Mouse (Mus musculus): Measurements from ENCODE around the gene Shank1. TPM values are rescaled to one million over a fixed set of nuclear protein-coding genes. Genes with fewer than 3 reads are reported as not detected.

The Shank1 gene
- polyA plus RNA-seq, 1 experiment from 2014 or later, result 0.69 TPM

GRCm38 (mm10) chr7:44360792-44361301 lies 50.8 kb downstream of the Shank1 start:
- Histone ChIP-seq H3K9me3 (ENCODE audit: control insufficient read depth, low read length) (no peaks in the 10 kb centered on the region), H3K36me3 (ENCODE audit: control insufficient read depth, insufficient read depth, low read length) (no peaks in the 10 kb centered on the region), H3K4me1 (replicated peaks; ENCODE audit: control insufficient read depth, insufficient read depth, low read length) (peaks cover 15% of the 10 kb centered on the region), H3K27me3 (replicated peaks; ENCODE audit: control insufficient read depth, insufficient read depth, low read length) (peaks cover 60% of the 10 kb centered on the region), H3K4me3 (ENCODE audit: low read depth, low read length) (peak overlapping the region; percentile 56), H3K9ac (ENCODE audit: low read depth, low read length) (no peak overlapping the region), H3K4me2 (peak overlapping the region; percentile 97), H3K27ac (ENCODE audit: low read depth, low read length) (no peak overlapping the region)
- ATAC-seq (replicated peaks; ENCODE audit: low FRiP score) (no peak), DNase-seq (ENCODE audit: low spot score) (no peak)
- 16% methylated on average over 21 of the region's 21 CpGs for WGBS

DNA sequence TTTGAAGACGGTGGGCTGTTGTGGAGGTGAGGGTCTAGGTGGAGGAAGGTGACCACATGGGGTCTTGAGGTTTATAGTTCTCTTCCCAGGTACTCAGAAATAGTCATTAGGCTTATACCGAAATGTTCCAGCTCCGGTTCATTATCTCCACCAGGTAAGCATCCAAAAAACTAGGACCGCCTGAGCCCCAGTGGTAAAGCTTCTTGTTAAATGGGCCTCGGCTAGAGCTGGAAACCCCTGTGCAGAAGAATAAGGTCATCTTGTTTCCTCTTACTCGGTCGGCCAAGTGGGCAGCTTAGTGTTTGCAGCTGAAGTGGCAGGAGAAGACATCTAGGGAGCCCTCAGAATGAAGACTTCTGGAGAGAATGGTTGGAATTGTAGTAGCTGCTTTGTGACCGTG lies 62.6 kb downstream of the Shank1 start:
- Histone ChIP-seq H3K9me3 (ENCODE audit: control insufficient read depth, low read length) (no peaks in the 10 kb centered on the region), H3K27me3 (replicated peaks; ENCODE audit: control insufficient read depth, insufficient read depth, low read length) (no peaks in the 10 kb centered on the region), H3K9ac (ENCODE audit: low read depth, low read length) (no peak overlapping the region), H3K27ac (ENCODE audit: low read depth, low read length) (no peak overlapping the region), H3K4me2 (no peak overlapping the region; the same call in 1 of the 2 replicates), H3K4me3 (ENCODE audit: low read depth, low read length) (no peak overlapping the region), H3K4me1 (replicated peaks; ENCODE audit: control insufficient read depth, insufficient read depth, low read length) (peaks cover 8% of the 10 kb centered on the region; the same call in 1 of the 2 replicates), H3K36me3 (ENCODE audit: control insufficient read depth, insufficient read depth, low read length) (no peaks in the 10 kb centered on the region)
- WGBS, result 83% methylated on average over 8 of the region's 8 CpGs
- ATAC-seq (replicated peaks; ENCODE audit: low FRiP score) (no peak), DNase-seq (ENCODE audit: low spot score) (no peak)

DNA sequence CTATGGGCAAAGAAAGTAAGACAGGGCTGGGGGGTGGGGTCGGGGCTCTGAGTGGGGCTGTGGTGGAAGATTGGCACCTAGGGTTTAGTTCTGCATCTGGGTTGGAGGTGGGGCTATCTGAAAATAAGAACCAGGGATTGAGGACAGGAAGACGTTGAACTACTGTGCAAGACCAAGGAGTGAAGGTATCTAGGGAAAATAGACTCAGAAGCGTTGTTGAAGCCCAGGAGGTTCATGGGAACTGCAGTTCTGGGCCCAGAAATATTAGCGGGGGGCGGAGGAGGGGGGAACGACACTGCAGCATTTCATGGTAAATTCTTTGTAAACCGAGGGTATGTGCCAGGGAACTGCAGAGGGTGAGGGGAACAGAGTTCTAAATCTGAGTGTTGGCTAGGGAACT lies 63.4 kb downstream of the Shank1 start:
- peak overlapping the region; percentile 61 for H3K4me3 ChIP-seq (ENCODE audit: low read depth, low read length)
- DNase-seq (ENCODE audit: low spot score), result no peak
- no peaks in the 10 kb centered on the region for H3K27me3 ChIP-seq (replicated peaks; ENCODE audit: control insufficient read depth, insufficient read depth, low read length)
- H3K4me1 ChIP-seq (replicated peaks; ENCODE audit: control insufficient read depth, insufficient read depth, low read length), result peaks cover 8% of the 10 kb centered on the region; the same call in 1 of the 2 replicates
- no peak; the same call in 1 of the 2 replicates for ATAC-seq (replicated peaks; ENCODE audit: low FRiP score)
- no peak overlapping the region for H3K27ac ChIP-seq (ENCODE audit: low read depth, low read length)
- H3K36me3 ChIP-seq (ENCODE audit: control insufficient read depth, insufficient read depth, low read length), result no peaks in the 10 kb centered on the region
- H3K9ac ChIP-seq (ENCODE audit: low read depth, low read length), result peak overlapping the region; percentile 47; the same call in 1 of the 2 replicates
- peak overlapping the region; percentile 79 for H3K4me2 ChIP-seq
- no peaks in the 10 kb centered on the region for H3K9me3 ChIP-seq (ENCODE audit: control insufficient read depth, low read length)
- 10% methylated on average over 7 of the region's 7 CpGs for WGBS

- H3K9ac ChIP-seq (ENCODE audit: low read depth, low read length), result peak overlapping the region; percentile 71
- peak overlapping the region; percentile 61 for H3K4me3 ChIP-seq (ENCODE audit: low read depth, low read length)
- H3K36me3 ChIP-seq (ENCODE audit: control insufficient read depth, insufficient read depth, low read length), result no peaks in the 10 kb centered on the region
- H3K27ac ChIP-seq (ENCODE audit: low read depth, low read length), result no peak overlapping the region; the same call in 1 of the 2 replicates
- H3K4me1 ChIP-seq (replicated peaks; ENCODE audit: control insufficient read depth, insufficient read depth, low read length), result peaks cover 8% of the 10 kb centered on the region; the same call in 1 of the 2 replicates
- no peaks in the 10 kb centered on the region for H3K27me3 ChIP-seq (replicated peaks; ENCODE audit: control insufficient read depth, insufficient read depth, low read length)
- no peaks in the 10 kb centered on the region for H3K9me3 ChIP-seq (ENCODE audit: control insufficient read depth, low read length)
- H3K4me2 ChIP-seq, result peak overlapping the region; percentile 79
- ATAC-seq (replicated peaks; ENCODE audit: low FRiP score), result peak; percentile 87
- under 1% methylated on average over 19 of the region's 19 CpGs for WGBS
- DNase-seq (ENCODE audit: low spot score), result peak; percentile 86
These were observed 64.0 kb downstream of the Shank1 start for GRCm38 (mm10) chr7:44373889-44374652.

GRCm38 (mm10) chr7:44374756-44375155 lies 64.7 kb downstream of the Shank1 start:
- DNase-seq (ENCODE audit: low spot score), result no peak
- WGBS, result 8% methylated on average over 5 of the region's 5 CpGs
- H3K9me3 ChIP-seq (ENCODE audit: control insufficient read depth, low read length), result no peaks in the 10 kb centered on the region
- ATAC-seq (replicated peaks; ENCODE audit: low FRiP score), result no peak
- peak overlapping the region; percentile 61 for H3K4me3 ChIP-seq (ENCODE audit: low read depth, low read length)
- peak overlapping the region; percentile 71; the same call in 1 of the 2 replicates for H3K9ac ChIP-seq (ENCODE audit: low read depth, low read length)
- H3K27ac ChIP-seq (ENCODE audit: low read depth, low read length), result no peak overlapping the region
- H3K4me2 ChIP-seq, result peak overlapping the region; percentile 79
- H3K27me3 ChIP-seq (replicated peaks; ENCODE audit: control insufficient read depth, insufficient read depth, low read length), result no peaks in the 10 kb centered on the region
- H3K4me1 ChIP-seq (replicated peaks; ENCODE audit: control insufficient read depth, insufficient read depth, low read length), result peaks cover 8% of the 10 kb centered on the region; the same call in 1 of the 2 replicates
- no peaks in the 10 kb centered on the region for H3K36me3 ChIP-seq (ENCODE audit: control insufficient read depth, insufficient read depth, low read length)

- Histone ChIP-seq H3K4me1 (replicated peaks; ENCODE audit: control insufficient read depth, insufficient read depth, low read length) (peaks cover 8% of the 10 kb centered on the region; the same call in 1 of the 2 replicates), H3K9me3 (ENCODE audit: control insufficient read depth, low read length) (no peaks in the 10 kb centered on the region), H3K27me3 (replicated peaks; ENCODE audit: control insufficient read depth, insufficient read depth, low read length) (no peaks in the 10 kb centered on the region), H3K4me3 (ENCODE audit: low read depth, low read length) (peak overlapping the region; percentile 61), H3K9ac (ENCODE audit: low read depth, low read length) (no peak overlapping the region), H3K4me2 (peak overlapping the region; percentile 79), H3K27ac (ENCODE audit: low read depth, low read length) (no peak overlapping the region), H3K36me3 (ENCODE audit: control insufficient read depth, insufficient read depth, low read length) (no peaks in the 10 kb centered on the region)
- ATAC-seq (replicated peaks; ENCODE audit: low FRiP score), result no peak
- 26% methylated on average over 10 of the region's 10 CpGs for WGBS
- DNase-seq (ENCODE audit: low spot score), result no peak
These were observed 65.2 kb downstream of the Shank1 start for GRCm38 (mm10) chr7:44375207-44375606.

DNA sequence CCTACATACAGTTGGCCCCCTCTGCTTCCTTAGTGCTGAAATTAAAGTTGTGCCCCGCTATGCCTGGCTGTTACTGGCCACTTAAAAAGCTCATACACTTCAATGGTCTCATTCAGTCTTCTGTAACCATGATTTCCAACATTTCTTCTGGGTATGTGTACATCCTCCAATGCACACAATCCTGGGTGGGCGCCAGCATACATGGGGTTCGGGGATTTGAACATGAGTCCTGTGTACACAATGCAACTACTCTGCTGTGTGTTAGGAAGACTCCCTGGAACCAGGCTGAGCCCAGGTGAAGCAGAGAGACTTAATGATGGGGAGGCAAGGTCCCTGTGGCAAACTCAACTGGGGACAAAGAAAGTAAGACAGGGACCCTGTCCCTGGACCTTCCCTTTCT lies 65.7 kb downstream of the Shank1 start:
- H3K4me2 ChIP-seq, result no peak overlapping the region
- 65% methylated on average over 3 of the region's 3 CpGs for WGBS

GRCm38 (mm10) chr7:44378290-44378689 lies 68.2 kb downstream of the Shank1 start:
- Histone ChIP-seq H3K4me3 (ENCODE audit: low read depth, low read length) (no peak overlapping the region), H3K9me3 (ENCODE audit: control insufficient read depth, low read length) (no peaks in the 10 kb centered on the region), H3K27me3 (replicated peaks; ENCODE audit: control insufficient read depth, insufficient read depth, low read length) (peaks cover 14% of the 10 kb centered on the region), H3K36me3 (ENCODE audit: control insufficient read depth, insufficient read depth, low read length) (no peaks in the 10 kb centered on the region), H3K27ac (ENCODE audit: low read depth, low read length) (no peak overlapping the region), H3K4me1 (replicated peaks; ENCODE audit: control insufficient read depth, insufficient read depth, low read length) (peaks cover 7% of the 10 kb centered on the region; the same call in 1 of the 2 replicates), H3K4me2 (no peak overlapping the region), H3K9ac (ENCODE audit: low read depth, low read length) (no peak overlapping the region)
- 44% methylated on average over 4 of the region's 4 CpGs for WGBS
- DNase-seq (ENCODE audit: low spot score) (no peak), ATAC-seq (replicated peaks; ENCODE audit: low FRiP score) (no peak)

More for the DNA sequence above, 65.7 kb downstream of the Shank1 start:
- Histone ChIP-seq H3K36me3 (ENCODE audit: control insufficient read depth, insufficient read depth, low read length) (no peaks in the 10 kb centered on the region), H3K27me3 (replicated peaks; ENCODE audit: control insufficient read depth, insufficient read depth, low read length) (no peaks in the 10 kb centered on the region), H3K9ac (ENCODE audit: low read depth, low read length) (no peak overlapping the region), H3K27ac (ENCODE audit: low read depth, low read length) (no peak overlapping the region), H3K9me3 (ENCODE audit: control insufficient read depth, low read length) (no peaks in the 10 kb centered on the region), H3K4me1 (replicated peaks; ENCODE audit: control insufficient read depth, insufficient read depth, low read length) (peaks cover 8% of the 10 kb centered on the region; the same call in 1 of the 2 replicates), H3K4me3 (ENCODE audit: low read depth, low read length) (no peak overlapping the region)
- no peak for ATAC-seq (replicated peaks; ENCODE audit: low FRiP score)
- no peak for DNase-seq (ENCODE audit: low spot score)

All from liver, embryonic 11.5 days (tissue).